Mouse (Mus musculus) limb, embryonic 10.5 days (tissue): ENCODE data around the gene Cdc42ep4. TPM values are rescaled to one million over a fixed set of nuclear protein-coding genes. Genes with fewer than 3 reads are reported as not detected.

Experiments
- polyA plus RNA-seq: library from polyadenylated mRNA; unstranded; fragments of >200 nt; fragmentation: Nextera tagmentation; extraction: Ambion mirVana; gene quantifications from 2 replicates; pipeline ENCODE4 v1.2.1, GENCODE M21; 2016

Gene Cdc42ep4
- polyA plus RNA-seq, 1 experiment from 2014 or later: 130 TPM

Other genes with a start within 250 kb of the Cdc42ep4 start
- gene Sstr2, start 132.5 kb downstream of the Cdc42ep4 start, polyA plus RNA-seq: 0.55 and 0.68 TPM in 2 replicates
- 26.3 and 31.1 TPM in 2 replicates for gene Cog1, start 102.7 kb downstream of the Cdc42ep4 start, polyA plus RNA-seq
- 14.2 and 15.7 TPM in 2 replicates for gene Slc39a11, start 101.8 kb downstream of the Cdc42ep4 start, polyA plus RNA-seq
- 55.0 and 55.4 TPM in 2 replicates for gene Fam104a, start 67.7 kb downstream of the Cdc42ep4 start, polyA plus RNA-seq
- gene D11Wsu47e, start 67.5 kb downstream of the Cdc42ep4 start, polyA plus RNA-seq: 26.7 and 28.4 TPM in 2 replicates
- gene Cpsf4l, start 41.9 kb downstream of the Cdc42ep4 start, polyA plus RNA-seq: 0.67 and 0.90 TPM in 2 replicates